Mouse (Mus musculus) frontal cortex, postnatal 36 days (tissue): Measurements from ENCODE around the gene Krt1.

Experiments used
- DNase-seq, 2 experiments: peaks; one replicate each; pipeline ENCODE4 v3.0.0; 2022; ENCODE audit warnings: low spot score in 2 of 2

Krt1 gene

GRCm38 (mm10) chr15:101803052-101803822 lies 47.4 kb downstream of the Krt1 start:
- DNase-seq = peak; percentile 31 to 60

- no peak for DNase-seq
Observed at GRCm38 (mm10) chr15:101802296-101802835, 48.2 kb downstream of the Krt1 start, which contains the start of gene Krt73. Gene Krt73, minus strand, starts transcription at chr15:101802346.
